Mouse (Mus musculus): ENCODE measurements around the gene Nudt9.

The Nudt9 gene

DNA sequence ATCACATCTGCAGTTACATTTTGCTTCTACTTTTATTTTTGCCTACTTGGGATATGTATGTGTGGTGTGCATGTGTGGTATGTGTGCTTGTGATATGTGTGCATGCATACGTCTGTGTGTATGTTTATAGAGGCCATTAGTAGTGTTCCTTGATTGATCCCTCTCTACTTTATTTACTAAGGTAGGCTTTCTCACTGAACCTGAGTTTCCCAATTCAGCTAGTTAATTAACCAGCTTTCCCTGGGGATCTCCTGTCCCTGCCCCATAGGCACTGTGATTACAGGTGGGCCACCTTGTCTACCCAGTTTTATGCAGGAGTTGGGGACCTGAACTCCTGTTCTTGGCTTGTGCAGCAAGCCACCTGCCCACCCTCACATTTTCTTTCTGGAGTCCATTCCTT is 9.4 kb upstream of the Nudt9 start:
- DNase-seq (ENCODE audit: low spot score): no peak

DNA sequence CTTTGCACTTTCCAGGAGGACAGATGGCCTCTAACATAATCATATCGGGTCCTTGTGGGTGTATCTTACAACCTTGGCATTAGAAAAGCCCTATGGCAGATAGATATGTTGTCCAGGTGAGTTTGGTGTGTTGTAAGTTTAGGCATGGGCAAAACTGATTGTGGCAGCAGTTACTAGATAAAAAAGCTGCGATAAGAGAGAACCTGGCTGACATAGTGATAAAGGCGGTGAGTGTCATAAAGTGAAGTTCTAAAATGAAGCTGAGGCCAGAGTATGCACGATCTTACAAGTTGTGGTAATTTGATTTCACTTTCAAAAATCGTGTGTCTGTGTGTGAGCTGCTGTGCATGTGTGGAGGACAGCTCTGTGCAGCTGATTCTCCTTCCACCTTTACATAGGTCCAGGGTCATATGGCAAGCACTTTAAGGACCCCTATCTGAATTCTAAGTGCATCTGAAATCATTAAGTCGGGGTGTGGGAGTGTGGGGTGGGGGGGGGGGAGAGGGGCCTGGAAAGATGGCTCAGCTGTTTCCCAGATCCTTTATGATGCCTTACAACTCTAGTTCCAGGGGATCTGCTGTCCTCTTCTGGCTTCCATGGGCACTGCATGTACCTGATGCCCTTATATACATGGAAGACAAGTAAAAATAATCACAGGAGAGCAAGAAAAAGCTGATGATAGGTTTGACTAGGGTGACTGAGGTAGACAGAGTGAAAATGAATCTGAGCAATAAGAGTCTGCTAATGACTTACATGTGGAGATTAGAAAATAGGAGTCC is 6.8 kb upstream of the Nudt9 start:
- DNase-seq (ENCODE audit: low spot score): no peak

DNA sequence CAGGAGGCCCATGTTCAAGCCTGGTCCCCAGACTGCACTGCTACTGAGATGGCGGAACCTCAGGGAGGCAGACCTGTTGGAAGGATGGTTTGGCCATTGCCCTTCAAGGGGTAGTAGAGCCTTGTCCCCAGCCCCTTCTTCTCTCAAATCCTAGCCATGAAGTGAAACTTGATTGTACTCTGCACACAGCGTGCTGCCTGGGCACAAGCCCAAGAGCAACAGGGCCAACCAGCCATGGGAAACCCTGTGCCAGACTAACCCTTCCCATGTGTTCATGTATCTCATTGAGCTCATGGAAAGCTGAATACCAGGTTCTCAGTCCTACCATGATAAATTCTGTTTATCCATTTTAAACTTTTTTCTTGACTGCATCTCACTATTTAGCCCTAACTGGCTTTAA is 3.2 kb upstream of the Nudt9 start:
- DNase-seq (ENCODE audit: low spot score): no peak

- DNase-seq (ENCODE audit: low spot score): no peak
These were observed 2.4 kb upstream of the Nudt9 start for GRCm38 (mm10) chr5:104043704-104044103.

DNA sequence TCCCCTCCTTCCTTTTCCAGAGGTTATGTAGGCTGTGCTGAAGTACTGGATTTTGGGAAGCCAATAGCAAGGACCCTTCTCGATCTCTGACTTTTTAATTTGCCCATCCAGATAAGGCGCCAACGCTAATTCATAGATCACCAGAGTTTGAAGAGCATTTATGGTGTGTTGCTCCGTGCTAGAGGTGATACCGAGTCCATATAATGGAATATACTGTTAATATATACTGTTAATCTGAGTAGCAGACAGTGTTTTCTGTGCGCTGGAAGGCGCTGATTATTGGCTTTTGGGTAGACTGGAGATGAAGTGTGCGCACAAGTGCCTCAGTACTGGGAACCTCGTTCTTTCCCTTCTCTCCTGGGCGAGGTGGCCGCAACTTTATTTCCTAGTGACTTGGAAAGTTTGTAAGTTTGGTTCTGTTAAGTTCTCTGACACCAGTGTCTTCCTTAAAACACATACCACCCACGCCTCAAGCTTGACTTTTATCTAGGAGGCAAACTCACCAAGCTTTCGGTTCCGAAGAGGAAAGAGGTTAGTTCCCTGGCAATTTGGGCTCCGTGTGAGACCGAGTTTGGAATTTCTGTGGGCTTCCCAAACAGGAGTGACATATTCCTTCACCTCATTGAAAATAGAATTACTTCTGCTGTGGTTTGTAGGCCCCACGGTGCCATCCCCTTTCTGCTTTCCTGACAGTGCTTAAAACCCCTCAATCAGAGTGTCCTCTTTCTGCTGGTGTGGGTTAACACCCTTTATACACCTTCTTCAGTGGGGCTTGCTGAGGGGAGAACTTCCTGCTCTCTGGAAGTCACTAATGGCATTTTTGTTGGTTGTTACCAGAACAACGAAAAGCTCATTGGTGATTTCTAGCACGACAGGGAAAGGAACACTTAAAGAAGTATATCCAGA is 1.3 kb downstream of the Nudt9 start:
- no peak for DNase-seq (ENCODE audit: low spot score)

DNA sequence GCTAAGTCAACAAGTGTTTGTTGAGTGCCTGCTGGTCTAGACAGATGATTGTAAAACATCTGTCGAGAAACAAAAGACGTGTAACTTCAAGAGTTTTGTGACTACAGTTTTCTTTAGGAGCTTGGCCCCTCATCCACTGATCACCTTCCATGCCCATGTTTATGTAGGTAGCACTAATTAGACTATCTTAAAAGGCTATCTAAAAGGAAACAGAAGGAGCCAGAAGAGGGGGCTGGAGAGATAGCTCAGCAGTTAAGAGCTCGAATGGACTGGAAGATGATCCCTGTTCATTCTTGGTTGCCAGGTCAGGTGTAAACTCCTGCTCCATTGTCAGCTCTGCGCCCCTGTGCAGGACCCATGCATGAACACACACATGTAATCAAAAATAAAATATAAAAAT is 2.0 kb downstream of the Nudt9 start:
- DNase-seq (ENCODE audit: low spot score): no peak

- DNase-seq (ENCODE audit: low spot score): no peak
These were observed 6.8 kb downstream of the Nudt9 start for GRCm38 (mm10) chr5:104052956-104053355.

DNA sequence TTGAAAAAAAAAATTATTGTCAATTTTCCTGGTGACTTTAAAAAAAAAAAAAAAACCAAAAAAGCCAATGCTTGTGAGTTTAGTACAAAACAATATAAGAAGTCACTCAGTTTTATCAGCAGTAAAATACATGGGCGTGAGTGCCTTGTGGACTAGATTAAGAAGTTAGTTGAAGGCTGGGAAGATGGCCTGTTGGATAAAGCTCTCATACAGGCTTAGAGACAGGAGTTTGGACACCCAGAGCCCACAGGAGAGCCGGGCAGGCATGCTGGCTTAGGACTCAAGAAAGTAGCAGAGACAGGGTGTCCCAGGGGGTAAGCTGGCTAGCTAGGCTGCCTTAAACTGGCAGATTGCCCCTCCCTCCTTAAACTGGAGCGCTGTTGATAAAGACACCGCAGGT is 8.8 kb downstream of the Nudt9 start:
- DNase-seq (ENCODE audit: low spot score): no peak

DNA sequence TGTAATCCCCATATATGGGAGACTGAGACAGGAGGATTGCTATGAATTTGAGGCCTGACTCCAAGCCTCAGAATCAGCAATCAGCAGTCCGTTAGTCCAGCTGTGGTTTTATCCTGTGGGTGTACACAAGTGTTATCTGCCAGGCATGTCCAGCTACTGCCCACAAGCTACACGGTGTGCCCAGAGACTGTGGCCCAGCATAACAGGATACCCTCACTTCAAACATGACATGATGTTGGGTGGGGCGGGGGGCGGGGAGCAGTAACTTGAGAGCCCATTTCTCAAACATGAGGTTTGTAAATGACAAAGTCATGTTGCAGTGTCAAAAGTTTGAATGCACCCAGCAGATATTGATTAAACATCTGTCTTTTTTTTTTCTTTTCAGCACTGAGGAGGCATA is 9.7 kb downstream of the Nudt9 start:
- DNase-seq (ENCODE audit: low spot score): no peak

- DNase-seq (ENCODE audit: low spot score): no peak
These were observed 10.2 kb downstream of the Nudt9 start for GRCm38 (mm10) chr5:104056295-104056694.

- no peak for DNase-seq (ENCODE audit: low spot score)
These were observed 11.9 kb downstream of the Nudt9 start for GRCm38 (mm10) chr5:104058021-104058420.

DNA sequence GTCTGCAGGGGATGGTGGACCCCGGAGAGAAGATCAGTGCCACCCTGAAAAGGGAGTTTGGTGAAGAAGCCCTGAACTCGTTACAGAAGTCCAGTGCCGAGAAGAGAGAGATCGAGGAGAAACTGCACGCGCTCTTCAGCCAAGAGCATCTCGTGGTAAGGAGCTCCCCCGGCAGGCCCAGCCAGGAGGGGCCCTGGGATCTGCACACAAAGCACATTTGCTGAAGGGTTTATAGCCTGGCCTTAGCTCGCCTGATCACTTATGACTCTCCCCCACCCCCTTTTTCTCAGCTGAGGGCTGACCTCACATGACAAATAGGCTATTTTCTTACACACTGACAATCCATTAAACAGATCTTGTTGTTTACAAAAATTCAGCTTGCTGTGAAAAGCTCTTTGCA is 13.5 kb downstream of the Nudt9 start:
- DNase-seq (ENCODE audit: low spot score): no peak

- DNase-seq (ENCODE audit: low spot score): no peak
These were observed 14.3 kb downstream of the Nudt9 start for GRCm38 (mm10) chr5:104060429-104060828.

DNA sequence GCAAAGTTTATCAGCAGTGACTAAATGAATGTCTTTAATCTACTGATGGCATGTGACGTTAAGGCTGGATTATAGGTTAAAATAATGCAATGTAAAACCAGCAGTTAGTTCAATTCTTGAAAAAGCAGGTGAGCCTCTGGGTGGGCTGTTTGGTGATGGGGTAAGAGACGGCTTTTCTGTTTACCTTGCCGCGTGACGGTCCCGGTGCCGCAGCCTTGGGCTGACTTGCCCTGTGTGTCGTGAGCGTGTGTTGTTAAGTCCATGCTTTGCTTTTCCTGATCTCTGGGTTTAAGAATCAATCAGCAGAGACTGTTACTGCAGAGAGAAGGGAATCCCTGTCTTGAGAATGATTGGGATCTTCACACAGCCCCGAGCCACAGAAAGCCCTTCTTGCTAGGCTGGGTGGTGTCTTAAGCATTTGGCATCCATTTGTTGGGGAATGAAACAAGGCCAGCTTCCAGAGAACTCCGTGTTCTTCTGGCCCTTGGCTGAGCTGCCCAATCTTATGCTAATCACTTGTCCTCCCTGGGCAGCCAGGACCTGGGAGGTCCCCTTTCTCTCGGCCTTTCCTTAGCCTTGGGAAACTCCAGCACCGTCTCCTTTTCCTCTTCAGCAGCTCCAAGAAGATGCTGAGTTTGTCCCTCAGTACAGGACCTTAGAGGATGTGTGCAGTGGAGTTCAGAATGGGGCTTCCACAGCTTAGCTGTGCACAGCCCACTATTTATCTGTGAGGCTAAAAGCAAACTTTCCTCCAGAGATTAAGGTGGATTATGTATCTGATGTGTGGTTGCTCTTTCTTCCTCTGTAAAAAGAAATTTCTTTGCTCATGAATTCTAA is 16.0 kb downstream of the Nudt9 start:
- DNase-seq (ENCODE audit: low spot score): no peak

DNA sequence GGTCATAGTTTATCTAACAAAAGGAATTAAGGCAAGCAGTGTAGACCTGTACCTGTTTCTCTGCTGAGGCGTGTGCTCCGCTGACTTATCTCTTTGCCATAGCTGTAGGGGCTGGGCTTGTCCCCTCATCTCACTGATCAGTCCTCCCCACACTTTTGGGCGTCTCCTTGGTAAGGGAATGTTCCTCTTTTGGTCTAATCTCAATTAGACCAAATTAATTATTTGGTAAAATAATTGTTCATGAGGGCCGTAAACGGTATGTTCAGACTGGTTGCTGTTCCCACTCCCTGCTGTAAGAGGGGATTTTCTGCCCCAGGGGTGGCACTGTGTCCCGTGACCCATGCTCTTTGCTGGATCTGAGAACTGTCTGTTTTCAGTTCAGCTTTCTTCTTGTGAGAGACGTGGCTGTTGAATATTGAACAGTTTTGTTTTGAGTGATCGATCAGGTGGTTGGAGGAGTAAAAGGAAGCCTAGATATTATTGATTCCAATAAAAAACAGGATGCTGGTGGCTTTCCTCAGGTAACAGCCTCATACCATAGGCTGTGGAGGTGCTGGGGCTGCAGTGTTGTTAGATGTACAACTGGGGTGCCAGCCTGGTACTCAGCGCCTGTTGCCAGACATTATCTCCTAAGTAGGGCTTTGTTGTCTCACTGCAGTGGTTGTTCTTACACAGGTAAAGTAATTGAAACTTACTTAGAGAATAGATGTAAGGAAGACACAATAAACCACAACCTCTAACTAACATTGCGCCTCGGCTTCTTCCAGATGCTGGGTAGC is 16.9 kb downstream of the Nudt9 start:
- no peak for DNase-seq (ENCODE audit: low spot score)

- no peak for DNase-seq (ENCODE audit: low spot score)
These were observed 22.6 kb downstream of the Nudt9 start for GRCm38 (mm10) chr5:104068751-104069150.

- no peak for DNase-seq (ENCODE audit: low spot score)
These were observed 24.9 kb downstream of the Nudt9 start for GRCm38 (mm10) chr5:104071048-104071447.

DNA sequence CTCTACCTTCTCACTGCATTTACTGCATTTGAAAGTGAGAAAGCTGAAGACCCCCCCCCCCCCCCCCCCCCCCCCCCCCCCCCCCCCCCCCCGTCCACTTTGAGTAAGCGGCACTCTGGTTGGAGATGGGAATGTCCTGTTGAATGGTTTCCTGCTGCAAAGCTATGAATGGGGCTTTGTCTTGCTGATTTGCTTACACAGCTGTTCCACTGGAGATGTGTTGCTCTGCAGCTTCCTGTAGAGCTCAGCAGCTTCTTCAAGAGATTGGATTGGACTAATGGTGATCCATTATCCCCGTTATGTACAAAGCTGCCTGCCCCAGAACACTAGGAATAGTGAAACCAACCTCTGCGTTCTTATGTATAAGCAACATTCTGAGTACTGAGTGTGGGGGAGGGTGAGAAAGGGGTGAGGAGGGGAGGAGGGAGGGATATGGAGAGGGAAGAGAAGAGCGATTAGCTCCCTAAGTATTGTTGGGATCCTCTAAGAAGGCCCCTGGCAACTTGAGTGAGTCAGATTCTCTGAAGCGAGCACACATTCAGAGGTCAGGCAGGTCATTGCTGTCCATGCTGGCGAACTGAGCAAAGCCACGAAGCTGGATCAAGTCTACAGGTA is 26.3 kb downstream of the Nudt9 start:
- no peak for DNase-seq (ENCODE audit: low spot score)

DNA sequence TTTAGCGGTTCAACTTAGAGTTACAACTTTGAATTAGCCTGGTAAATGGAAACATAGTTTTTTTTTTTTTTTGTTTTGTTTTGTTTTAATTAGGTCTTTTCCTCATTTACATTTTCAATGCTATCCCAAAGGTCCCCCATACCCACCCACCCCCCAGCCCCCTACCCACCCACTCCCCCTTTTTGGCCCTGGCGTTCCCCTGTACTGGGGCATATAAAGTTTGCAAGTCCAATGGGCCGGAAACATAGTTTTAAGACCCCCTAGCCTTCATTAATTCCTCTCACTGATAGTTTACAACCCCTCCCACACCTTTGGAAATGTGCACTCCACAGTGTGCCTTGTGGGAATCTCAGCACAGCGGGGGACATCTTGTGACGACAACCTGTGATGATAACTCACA is 27.5 kb downstream of the Nudt9 start:
- DNase-seq (ENCODE audit: low spot score): no peak

DNA sequence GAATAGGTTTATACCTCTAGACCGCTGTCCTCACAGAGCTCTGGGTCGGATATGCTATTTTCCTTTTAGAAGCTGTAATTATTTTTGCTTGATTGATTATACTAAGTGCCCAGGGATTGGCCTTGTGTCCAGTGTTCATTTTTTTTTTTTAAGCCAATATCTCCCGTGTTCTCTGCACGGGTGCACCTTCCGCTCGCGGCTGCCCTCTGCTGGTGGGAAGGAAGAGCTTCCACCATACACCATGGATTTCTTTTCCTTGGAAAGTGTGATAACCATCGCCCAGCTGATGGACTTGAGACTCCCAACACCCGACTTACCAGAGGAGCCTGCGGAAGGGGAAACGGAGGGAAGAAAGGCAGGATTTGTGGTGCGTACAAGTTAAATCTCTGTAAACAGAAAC is 28.3 kb downstream of the Nudt9 start:
- DNase-seq (ENCODE audit: low spot score): no peak

- DNase-seq (ENCODE audit: low spot score): no peak
These were observed 30.3 kb downstream of the Nudt9 start for GRCm38 (mm10) chr5:104076361-104076760.

Measured in left cerebral cortex, adult 11 months (tissue).